Mouse (Mus musculus) small intestine, adult 2 months (tissue): ENCODE measurements around the gene Eml6.

Source experiments
- CTCF ChIP-seq: fragments of 200-500 bp; IDR thresholded peaks from 2 replicates; pipeline ENCODE4 v1.5.1; 2012; ENCODE audit warnings: low read depth, mild to moderate bottlenecking, control low read depth, inconsistent platforms, low read length, moderate library complexity, mixed read lengths; ENCODE audit not compliant: insufficient replicate concordance, insufficient read length; ENCODE audit errors: extremely low read depth
- POLR2A ChIP-seq: fragments of 200-500 bp; IDR thresholded peaks from 2 replicates; pipeline ENCODE4 v1.6.1; 2012; ENCODE audit warnings: low read depth, mild to moderate bottlenecking, control low read depth, inconsistent platforms, low read length, moderate library complexity

GRCm38 (mm10) chr11:29787473-29787872, 238.4 kb downstream of the Eml6 start:
- TF ChIP-seq CTCF (no peak), POLR2A (no peak)
